Mouse (Mus musculus) gastrocnemius, postnatal 25 days (tissue): ENCODE data around the gene Lilra5. TPM values are rescaled to one million over a fixed set of nuclear protein-coding genes. Genes with fewer than 3 reads are reported as not detected.
"Not testable (repeated sequence)": the region's sequence is repeated elsewhere in the genome, so short reads cannot be mapped to it uniquely, and the experiment has no call there.

Experiments used
- DNase-seq: peaks from one replicate; pipeline ENCODE4 v3.0.0; 2022
- long read RNA-seq, 2 experiments: library from polyadenylated mRNA; stranded (forward); transcript quantifications; one replicate each; pipeline ENCODE4 v2.0.0; 2021
- total RNA-seq, 2 experiments: library from RNA; stranded (reverse); gene quantifications; 1 replicate in 1 of 2; 2 replicates in 1 of 2; pipeline ENCODE4 v1.2.3; 2021

Lilra5 gene
- under 1 TPM in 1 of 2 experiments, not detected in 1; 0.13 TPM for total RNA-seq
- long read RNA-seq, experiment 1 = 0 reads
- long read RNA-seq, experiment 2 = 0 reads

GRCm38 (mm10) chr7:4237454-4237853, at the start of gene Lilra5:
Lilra5 (plus strand) TSS chr7:4237754.
- DNase-seq = no peak

GRCm38 (mm10) chr7:4207126-4207525, 30.4 kb upstream of the Lilra5 start:
- no peak for DNase-seq

- DNase-seq = no peak
Measured at GRCm38 (mm10) chr7:4208626-4209025, 28.9 kb upstream of the Lilra5 start.

GRCm38 (mm10) chr7:4213436-4213835, 24.1 kb upstream of the Lilra5 start:
- DNase-seq = not testable (repeated sequence)

- no peak for DNase-seq
Measured at GRCm38 (mm10) chr7:4215396-4215795, 22.2 kb upstream of the Lilra5 start.

- no peak for DNase-seq
Measured at GRCm38 (mm10) chr7:4215805-4216204, 21.7 kb upstream of the Lilra5 start.

GRCm38 (mm10) chr7:4235536-4235935, 2.0 kb upstream of the Lilra5 start:
- DNase-seq = no peak

- DNase-seq = no peak
Measured at GRCm38 (mm10) chr7:4239038-4239721, 1.6 kb downstream of the Lilra5 start.

- not testable (repeated sequence) for DNase-seq
Measured at GRCm38 (mm10) chr7:4251211-4251610, 13.7 kb downstream of the Lilra5 start.

GRCm38 (mm10) chr7:4256060-4256459, 18.5 kb downstream of the Lilra5 start:
- DNase-seq = not testable (repeated sequence)

- DNase-seq = not testable (repeated sequence)
Measured at GRCm38 (mm10) chr7:4260521-4260920, 23.0 kb downstream of the Lilra5 start.

GRCm38 (mm10) chr7:4272106-4272505, 34.6 kb downstream of the Lilra5 start:
- DNase-seq = not testable (repeated sequence)

- not testable (repeated sequence) for DNase-seq
Measured at GRCm38 (mm10) chr7:4273874-4274273, 36.3 kb downstream of the Lilra5 start.

GRCm38 (mm10) chr7:4275500-4275899, 37.9 kb downstream of the Lilra5 start:
- DNase-seq = not testable (repeated sequence)

- no peak for DNase-seq
Measured at GRCm38 (mm10) chr7:4292638-4293037, 55.1 kb downstream of the Lilra5 start.

Other genes starting within 250 kb of the Lilra5 start
- under 1 TPM; 0.26 to 0.38 TPM for gene Lair1, start 174.6 kb upstream of the Lilra5 start, total RNA-seq
- gene Ttyh1, start 118.3 kb upstream of the Lilra5 start, total RNA-seq = 1 to 10 TPM; 1.2 to 3.0 TPM
- 10 to 100 TPM; 32.2 to 34.8 TPM for gene Leng8, start 100.7 kb upstream of the Lilra5 start, total RNA-seq
- gene Leng9, start 87.4 kb upstream of the Lilra5 start, total RNA-seq = 1 to 10 TPM; 2.2 to 2.3 TPM
- gene Cdc42ep5, start 72.9 kb upstream of the Lilra5 start, total RNA-seq = 1 to 10 TPM; 1.7 to 4.0 TPM
- not detected for gene Ncr1, start 100.0 kb downstream of the Lilra5 start, total RNA-seq
- gene Gp6, start 160.0 kb downstream of the Lilra5 start, total RNA-seq = not detected
- gene Rdh13, start 207.9 kb downstream of the Lilra5 start, total RNA-seq = 10 to 100 TPM; 14.9 to 16.5 TPM
- gene Eps8l1, start 222.9 kb downstream of the Lilra5 start, total RNA-seq = 1 to 10 TPM; 1.5 to 2.2 TPM